In genomic region chr17:73417382-73417781, GRCm38 (mm10) we compare ENCODE assay signal across 15 mouse cellular contexts. TPM values are rescaled to one million over a fixed set of nuclear protein-coding genes. Genes with fewer than 3 reads are reported as not detected.
DNase-seq lines count a peak whose midpoint lies in the region; ATAC-seq and TF ChIP-seq lines count a peak whose summit lies in the region.
"Had no signal": no experiment of that assay in that cellular context is flagged by ENCODE, and none has a peak within 500 bp of the region (broad histone marks: within the 10 kb centered on the region; RNA-seq: fewer than 3 reads in every experiment).

No protein-coding gene starts in this region.

- no peak overlapping the region for H3K4me2 ChIP-seq in limb, embryonic 14.5 days (replicated peaks; ENCODE audit: low read depth, low read length, severe bottlenecking)
- H3K4me2 ChIP-seq: kidney, embryonic 15.5 days; lung, embryonic 15.5 days; midbrain, embryonic 12.5 days had no signal

- no peak for TF ChIP-seq POLR2A in limb, embryonic 14.5 days (IDR thresholded peaks at IDR 0.05; ENCODE audit: borderline replicate concordance, extremely low read depth, insufficient read depth, insufficient read length)

- no peaks in the 10 kb centered on the region for H3K36me3 ChIP-seq in limb, embryonic 14.5 days (ENCODE audit: control insufficient read depth, insufficient read depth, low read length)
- H3K36me3 ChIP-seq: hindbrain, embryonic 10.5 days; kidney, embryonic 15.5 days; lung, embryonic 15.5 days; midbrain, embryonic 12.5 days had no signal

- H3K4me3 ChIP-seq in limb, embryonic 14.5 days (replicated peaks; ENCODE audit: low read length), result no peak overlapping the region
- H3K4me3 ChIP-seq: hindbrain, embryonic 10.5 days; kidney, embryonic 15.5 days; lung, embryonic 15.5 days; midbrain, embryonic 12.5 days had no signal

- H3K9me3 ChIP-seq in limb, embryonic 14.5 days (ENCODE audit: control insufficient read depth, low read length), result no peaks in the 10 kb centered on the region
- H3K9me3 ChIP-seq: hindbrain, embryonic 10.5 days; kidney, embryonic 15.5 days; lung, embryonic 15.5 days; midbrain, embryonic 12.5 days had no signal

- 19% methylated on average over 2 of the region's 2 CpGs for WGBS in limb, embryonic 14.5 days

- peak; percentile 50; the same call in 1 of the 2 replicates for ATAC-seq in frontal cortex, adult (ENCODE audit: low TSS enrichment)
- ATAC-seq in limb, embryonic 14.5 days (ENCODE audit: low FRiP score, low read depth), result no peak

- H3K27ac ChIP-seq in limb, embryonic 14.5 days (replicated peaks; ENCODE audit: low read depth, low read length), result no peak overlapping the region
- H3K27ac ChIP-seq: hindbrain, embryonic 10.5 days; kidney, embryonic 15.5 days; lung, embryonic 15.5 days; midbrain, embryonic 12.5 days had no signal

- intact Hi-C loops in left cerebral cortex, postnatal 10 days (cut with DNase I), result no loop called here

- peaks cover 8% of the 10 kb centered on the region for H3K4me1 ChIP-seq in limb, embryonic 14.5 days (ENCODE audit: control insufficient read depth, insufficient read depth, low read length)
- H3K4me1 ChIP-seq: lung, embryonic 15.5 days had no signal

- no peaks in the 10 kb centered on the region for H3K27me3 ChIP-seq in limb, embryonic 14.5 days (ENCODE audit: control insufficient read depth, insufficient read depth, low read length)
- H3K27me3 ChIP-seq: kidney, embryonic 15.5 days; lung, embryonic 15.5 days; midbrain, embryonic 12.5 days had no signal

- no peak overlapping the region for H3K9ac ChIP-seq in limb, embryonic 14.5 days (ENCODE audit: low read depth, low read length, severe bottlenecking)
- H3K9ac ChIP-seq: kidney, embryonic 15.5 days; lung, embryonic 15.5 days; midbrain, embryonic 12.5 days had no signal

- no peak for DNase-seq in frontal cortex, postnatal 25 days (ENCODE audit: low spot score in 2 of 2)
- peak; percentile 9 to 10 for DNase-seq in left cerebral cortex, adult 18-20 months (ENCODE audit: low spot score in 2 of 2)
- DNase-seq in left cerebral cortex, postnatal 10 days (ENCODE audit: extremely low spot score in 1 of 2, low spot score in 2 of 2), result no peak
- DNase-seq in brain, adult 2 months (ENCODE audit: low read depth, low spot score), result peak; percentile 58
- peak; percentile 30 for DNase-seq in limb, embryonic 14.5 days (ENCODE audit: low spot score)
- DNase-seq in thymus, postnatal 25 days, result no peak
- DNase-seq in natural killer cell, adult 2 months (ENCODE audit: low spot score in 2 of 2), result no peak
- DNase-seq: cerebellum, postnatal 36 days; layer of hippocampus, postnatal 36 days had no signal

RNA-seq across cellular contexts. Expression of gene Capn13, which starts 16.7 kb away (rescaled TPM):
- total RNA-seq in left cerebral cortex, adult 18-20 months (2021), result not detected
- total RNA-seq in left cerebral cortex, postnatal 10 days (2021), result not detected
- polyA plus RNA-seq in limb, embryonic 14.5 days (2012; rRNA removed), result not detected in 2 replicates
- not detected in 2 replicates for polyA plus RNA-seq in limb, embryonic 14.5 days (2014; fragmentation: Nextera tagmentation; extraction: Ambion mirVana)
- total RNA-seq: gastrocnemius, adult 18-20 months; layer of hippocampus, postnatal 36 days had no signal
- polyA plus RNA-seq: kidney, embryonic 15.5 days; lung, embryonic 15.5 days had no signal

Comparison
In these comparisons a context has a peak if more than half of its experiments do, and no peak if none do; other contexts are left out.
1. DNase-seq: peak in left cerebral cortex, adult 18-20 months (2 of 2), brain, adult 2 months (single experiment) and limb, embryonic 14.5 days (single experiment); none in frontal cortex, postnatal 25 days (0 of 2), left cerebral cortex, postnatal 10 days (0 of 2), thymus, postnatal 25 days (single experiment) and natural killer cell, adult 2 months (0 of 2).